Mouse (Mus musculus): ENCODE data around the gene Abt1. TPM values are rescaled to one million over a fixed set of nuclear protein-coding genes. Genes with fewer than 3 reads are reported as not detected.

Gene Abt1
- polyA plus RNA-seq, 1 experiment from 2014 or later, result 12.2 TPM

- no peaks in the 10 kb centered on the region for H3K27me3 ChIP-seq
- no peaks in the 10 kb centered on the region for H3K36me3 ChIP-seq
- no peaks in the 10 kb centered on the region for H3K9me3 ChIP-seq (replicated peaks)
- WGBS, result 0% methylated on average over 17 of the region's 17 CpGs
- peak overlapping the region; percentile 64 for H3K4me2 ChIP-seq (replicated peaks)
- H3K27ac ChIP-seq (replicated peaks), result peak overlapping the region; percentile 94
- peak overlapping the region; percentile 49 for H3K9ac ChIP-seq
- ATAC-seq (ENCODE audit: insufficient number of reproducible peaks, low FRiP score, low TSS enrichment, low read depth), result peak; percentile 48
- peaks cover 13% of the 10 kb centered on the region; the same call in 1 of the 2 replicates for H3K4me1 ChIP-seq
- peak overlapping the region; percentile 65 for H3K4me3 ChIP-seq (replicated peaks)
Measured at GRCm38 (mm10) chr13:23430734-23431133, 7.1 kb upstream of the Abt1 start.

- H3K9me3 ChIP-seq (replicated peaks), result no peaks in the 10 kb centered on the region
- H3K4me3 ChIP-seq (replicated peaks), result peak overlapping the region; percentile 65
- no peak for ATAC-seq (ENCODE audit: insufficient number of reproducible peaks, low FRiP score, low TSS enrichment, low read depth)
- peak overlapping the region; percentile 31; the same call in 1 of the 2 replicates for H3K27ac ChIP-seq (replicated peaks)
- no peaks in the 10 kb centered on the region for H3K36me3 ChIP-seq
- peaks cover 21% of the 10 kb centered on the region; the same call in 1 of the 2 replicates for H3K4me1 ChIP-seq
- WGBS, result 28% methylated on average over 10 of the region's 10 CpGs
- peak overlapping the region; percentile 49; the same call in 1 of the 2 replicates for H3K9ac ChIP-seq
- peak overlapping the region; percentile 64 for H3K4me2 ChIP-seq (replicated peaks)
- H3K27me3 ChIP-seq, result no peaks in the 10 kb centered on the region
Measured at GRCm38 (mm10) chr13:23429771-23430380, 6.2 kb upstream of the Abt1 start.

DNA sequence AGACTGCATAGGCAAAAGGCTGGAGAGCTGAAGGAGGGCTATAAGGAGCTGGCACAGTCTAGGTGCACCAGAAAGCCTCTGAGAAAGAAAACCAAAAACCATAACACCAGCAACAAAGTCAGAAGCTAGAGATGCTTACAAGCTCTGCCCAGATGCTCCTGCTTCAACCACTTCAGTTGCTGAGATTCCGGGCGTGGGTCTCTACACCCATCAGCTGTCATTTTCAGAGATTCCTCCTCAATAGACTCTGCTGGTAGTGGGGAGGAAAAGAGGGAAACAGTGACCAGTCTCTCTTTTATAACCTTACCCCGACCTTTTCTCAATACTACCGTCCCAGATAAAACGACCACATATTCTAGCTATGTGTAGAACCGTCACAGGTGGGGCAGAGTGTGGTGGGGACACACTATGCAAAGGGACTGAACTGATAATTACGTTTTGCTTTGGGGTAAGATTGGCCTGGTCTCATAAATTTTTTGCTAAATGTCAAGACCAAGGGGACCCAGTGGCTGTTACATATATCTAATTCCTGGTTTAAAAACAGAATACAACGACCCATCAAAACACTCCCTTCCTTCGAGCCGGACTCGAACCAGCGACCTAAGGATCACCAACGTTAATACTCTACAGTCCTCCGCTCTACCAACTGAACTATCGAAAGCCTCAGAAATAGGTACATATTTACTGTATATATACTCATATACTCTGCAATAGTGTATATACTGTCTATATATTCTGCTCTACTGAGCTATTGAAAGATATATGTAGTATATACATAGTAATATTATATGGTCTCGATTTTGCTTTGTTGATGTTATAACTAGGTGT lies 4.7 kb upstream of the Abt1 start:
- Histone ChIP-seq H3K27ac (replicated peaks) (no peak overlapping the region), H3K9me3 (replicated peaks) (no peaks in the 10 kb centered on the region), H3K4me1 (peaks cover 17% of the 10 kb centered on the region; the same call in 1 of the 2 replicates), H3K36me3 (no peaks in the 10 kb centered on the region), H3K4me3 (replicated peaks) (no peak overlapping the region), H3K27me3 (no peaks in the 10 kb centered on the region), H3K9ac (no peak overlapping the region), H3K4me2 (replicated peaks) (no peak overlapping the region)
- WGBS, result 54% methylated on average over 16 of the region's 16 CpGs
- no peak for ATAC-seq (ENCODE audit: insufficient number of reproducible peaks, low FRiP score, low TSS enrichment, low read depth)

DNA sequence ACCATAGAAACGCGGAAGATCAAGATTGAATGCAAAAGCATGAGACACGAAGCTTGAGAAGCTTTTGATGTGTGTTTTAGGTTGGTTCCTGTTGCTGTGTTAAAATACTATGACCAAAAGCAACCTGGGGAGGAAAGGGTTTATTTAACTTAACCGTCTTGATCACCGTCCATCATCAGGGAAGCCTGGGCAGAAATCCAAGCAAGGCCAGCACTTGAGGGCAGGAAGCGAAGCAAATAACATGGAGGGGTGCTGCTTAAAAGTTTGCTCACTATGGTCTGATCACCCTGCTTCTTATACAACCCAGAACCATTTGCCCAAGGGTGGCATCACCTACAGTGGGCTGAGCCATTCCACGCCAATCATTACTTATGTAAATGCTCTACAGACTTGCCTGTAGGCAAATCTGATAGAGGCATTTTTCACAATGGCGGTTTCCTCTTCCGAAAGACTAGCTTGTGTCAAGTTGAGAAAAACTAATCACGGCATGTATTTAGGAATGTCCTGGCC lies 3.8 kb upstream of the Abt1 start:
- WGBS, result 54% methylated on average over 10 of the region's 10 CpGs
- Histone ChIP-seq H3K27ac (replicated peaks) (no peak overlapping the region), H3K4me2 (replicated peaks) (no peak overlapping the region), H3K9me3 (replicated peaks) (no peaks in the 10 kb centered on the region), H3K9ac (no peak overlapping the region), H3K27me3 (no peaks in the 10 kb centered on the region), H3K4me3 (replicated peaks) (no peak overlapping the region), H3K36me3 (0 out of 2 replicates have a peak, but pooled peaks cover under 1% of the 10 kb centered on the region), H3K4me1 (peaks cover 23% of the 10 kb centered on the region)
- ATAC-seq (ENCODE audit: insufficient number of reproducible peaks, low FRiP score, low TSS enrichment, low read depth), result no peak

GRCm38 (mm10) chr13:23426922-23427321 lies 3.3 kb upstream of the Abt1 start:
- Histone ChIP-seq H3K4me2 (replicated peaks) (no peak overlapping the region), H3K4me3 (replicated peaks) (no peak overlapping the region), H3K9me3 (replicated peaks) (no peaks in the 10 kb centered on the region), H3K27me3 (no peaks in the 10 kb centered on the region), H3K9ac (no peak overlapping the region), H3K4me1 (peaks cover 26% of the 10 kb centered on the region), H3K36me3 (peaks cover 6% of the 10 kb centered on the region), H3K27ac (replicated peaks) (no peak overlapping the region)
- no peak for ATAC-seq (ENCODE audit: insufficient number of reproducible peaks, low FRiP score, low TSS enrichment, low read depth)
- 13% methylated on average over 14 of the region's 14 CpGs for WGBS

DNA sequence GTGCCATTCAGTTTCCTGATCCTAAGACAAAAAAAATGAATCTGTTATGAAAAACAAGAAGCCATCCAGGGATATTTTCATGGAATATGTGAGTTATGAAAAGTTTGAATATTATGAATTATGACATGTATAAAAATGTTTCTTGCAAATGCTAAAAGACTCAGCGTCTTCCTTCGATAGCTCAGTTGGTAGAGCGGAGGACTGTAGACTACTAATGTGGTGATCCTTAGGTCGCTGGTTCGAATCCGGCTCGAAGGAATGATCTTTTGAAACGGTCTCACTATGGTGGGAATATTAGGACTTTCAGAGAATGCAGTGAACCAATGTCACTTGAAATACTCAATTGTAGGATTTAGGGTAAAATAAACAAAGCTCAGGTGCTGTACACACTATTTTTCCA lies 2.7 kb upstream of the Abt1 start:
- Histone ChIP-seq H3K4me2 (replicated peaks) (0 out of 2 replicates have a peak overlapping the region, but pooled peaks have one; percentile 31), H3K9me3 (replicated peaks) (no peaks in the 10 kb centered on the region), H3K9ac (no peak overlapping the region), H3K27ac (replicated peaks) (no peak overlapping the region), H3K4me3 (replicated peaks) (no peak overlapping the region), H3K4me1 (peaks cover 26% of the 10 kb centered on the region), H3K36me3 (peaks cover 12% of the 10 kb centered on the region), H3K27me3 (no peaks in the 10 kb centered on the region)
- ATAC-seq (ENCODE audit: insufficient number of reproducible peaks, low FRiP score, low TSS enrichment, low read depth), result no peak
- WGBS, result 11% methylated on average over 8 of the region's 8 CpGs

GRCm38 (mm10) chr13:23425505-23425904 lies 1.8 kb upstream of the Abt1 start:
- no peak overlapping the region for H3K9ac ChIP-seq
- H3K9me3 ChIP-seq (replicated peaks), result no peaks in the 10 kb centered on the region
- H3K4me3 ChIP-seq (replicated peaks), result peak overlapping the region; percentile 75; the same call in 1 of the 2 replicates
- no peaks in the 10 kb centered on the region for H3K27me3 ChIP-seq
- WGBS, result 4% methylated on average over 9 of the region's 9 CpGs
- H3K4me1 ChIP-seq, result peaks cover 26% of the 10 kb centered on the region
- peak overlapping the region; percentile 79 for H3K4me2 ChIP-seq (replicated peaks)
- H3K36me3 ChIP-seq, result peaks cover 20% of the 10 kb centered on the region
- no peak for ATAC-seq (ENCODE audit: insufficient number of reproducible peaks, low FRiP score, low TSS enrichment, low read depth)
- no peak overlapping the region for H3K27ac ChIP-seq (replicated peaks)

DNA sequence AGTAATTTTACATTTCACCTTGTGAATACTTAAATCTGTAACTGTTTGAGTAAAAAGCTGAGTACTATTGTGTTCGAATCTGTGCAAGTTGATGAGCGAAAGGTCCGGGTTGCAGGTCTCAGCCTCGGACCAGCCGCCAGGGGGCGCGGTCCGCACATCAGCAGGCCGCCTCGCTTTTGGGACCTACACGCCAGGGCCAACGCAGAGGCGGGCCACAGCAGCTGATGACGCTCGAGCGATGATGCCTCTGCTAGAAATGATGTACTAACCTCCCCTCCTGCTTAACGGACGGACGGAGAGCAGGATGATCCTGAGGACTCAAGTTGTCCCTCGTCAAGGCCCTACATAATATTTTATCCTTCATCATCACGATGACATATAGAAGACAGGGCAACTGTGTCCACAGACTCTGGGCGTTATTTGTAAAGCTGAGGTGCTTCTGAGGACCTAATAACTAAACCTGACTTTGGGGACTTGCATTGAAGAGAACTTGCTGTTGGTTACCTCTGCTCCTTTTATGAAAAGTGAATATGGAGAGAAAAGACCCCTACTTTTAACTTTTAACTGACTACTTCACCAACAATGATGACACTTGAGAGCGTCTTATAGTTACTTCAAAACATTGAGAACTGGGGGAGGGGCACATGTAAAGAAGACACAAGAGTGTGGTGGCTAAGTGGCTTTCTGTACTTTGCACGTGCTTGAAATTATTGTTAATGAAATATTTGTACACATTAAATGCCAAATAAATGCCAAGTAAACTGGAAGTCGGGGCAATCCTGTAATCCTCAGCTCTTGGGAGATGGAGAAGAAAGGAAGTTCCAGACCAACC lies 1.0 kb upstream of the Abt1 start:
- H3K9ac ChIP-seq, result no peak overlapping the region

GRCm38 (mm10) chr13:23424052-23424380 lies 350 bp upstream of the Abt1 start:
- Histone ChIP-seq H3K4me2 (replicated peaks) (peak overlapping the region; percentile 79), H3K9me3 (replicated peaks) (no peaks in the 10 kb centered on the region), H3K4me3 (replicated peaks) (peak overlapping the region; percentile 75), H3K9ac (0 out of 2 replicates have a peak overlapping the region, but pooled peaks have one; percentile 31), H3K36me3 (peaks cover 34% of the 10 kb centered on the region), H3K27ac (replicated peaks) (peak overlapping the region; percentile 86), H3K27me3 (no peaks in the 10 kb centered on the region), H3K4me1 (peaks cover 26% of the 10 kb centered on the region)
- ATAC-seq (ENCODE audit: insufficient number of reproducible peaks, low FRiP score, low TSS enrichment, low read depth), result no peak
- WGBS, result under 1% methylated on average over 7 of the region's 7 CpGs

More for the DNA sequence above, 1.0 kb upstream of the Abt1 start:
- peak; percentile 75 for ATAC-seq (ENCODE audit: insufficient number of reproducible peaks, low FRiP score, low TSS enrichment, low read depth)
- Histone ChIP-seq H3K9me3 (replicated peaks) (no peaks in the 10 kb centered on the region), H3K4me3 (replicated peaks) (peak overlapping the region; percentile 75), H3K4me2 (replicated peaks) (peak overlapping the region; percentile 79), H3K36me3 (peaks cover 28% of the 10 kb centered on the region), H3K4me1 (peaks cover 26% of the 10 kb centered on the region), H3K27ac (replicated peaks) (peak overlapping the region; percentile 67), H3K27me3 (no peaks in the 10 kb centered on the region)
- WGBS, result 2% methylated on average over 25 of the region's 25 CpGs

DNA sequence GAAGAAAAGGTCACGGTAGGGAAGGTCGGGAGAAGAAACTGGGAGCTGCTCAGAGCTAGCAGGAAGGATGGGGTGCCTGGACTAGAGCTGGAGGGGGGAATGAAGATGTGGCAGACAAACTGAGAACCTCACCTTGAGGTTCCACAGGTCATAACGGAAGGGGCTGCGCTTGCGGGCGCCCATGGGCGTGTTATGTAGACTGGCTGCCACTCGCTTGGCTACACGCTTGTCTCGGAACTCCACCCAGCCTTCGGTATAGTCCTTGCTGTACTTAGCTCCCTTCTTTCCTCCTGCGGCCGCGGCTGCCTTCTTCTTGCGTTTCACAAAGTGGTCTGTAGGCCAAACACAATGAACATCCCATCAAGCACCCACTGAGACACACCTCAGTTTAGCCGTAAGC lies 1.3 kb downstream of the Abt1 start:
- Histone ChIP-seq H3K4me2 (replicated peaks) (0 out of 2 replicates have a peak overlapping the region, but pooled peaks have one; percentile 79), H3K27me3 (no peaks in the 10 kb centered on the region), H3K27ac (replicated peaks) (no peak overlapping the region), H3K4me3 (replicated peaks) (peak overlapping the region; percentile 75), H3K4me1 (peaks cover 26% of the 10 kb centered on the region), H3K9ac (no peak overlapping the region), H3K36me3 (peaks cover 40% of the 10 kb centered on the region), H3K9me3 (replicated peaks) (no peaks in the 10 kb centered on the region)
- ATAC-seq (ENCODE audit: insufficient number of reproducible peaks, low FRiP score, low TSS enrichment, low read depth), result no peak
- WGBS, result 93% methylated on average over 16 of the region's 16 CpGs
